Mouse (Mus musculus): ENCODE results near the gene Rab5if. TPM values are rescaled to one million over a fixed set of nuclear protein-coding genes. Genes with fewer than 3 reads are reported as not detected.

Rab5if gene
- total and polyA plus RNA-seq, 3 experiments = 226 to 315 (median 263) TPM

GRCm38 (mm10) chr2:156834336-156834735, 28.6 kb upstream of the Rab5if start:
- H3K27ac ChIP-seq (ENCODE audit: control insufficient read depth, low read depth, low read length) = no peak overlapping the region
- no peak for TF ChIP-seq TAL1 (IDR thresholded peaks at IDR 0.05; ENCODE audit: low read length)
- no peak for TF ChIP-seq NRF1 (IDR thresholded peaks at IDR 0.05; ENCODE audit: insufficient read depth, low read depth, low read length, poor library complexity, severe bottlenecking)
- no peak for TF ChIP-seq CTCF (IDR thresholded peaks at IDR 0.05 in 2 of 3, conservative IDR thresholded peaks at IDR 0.05 in 1 of 3; ENCODE audit: control insufficient read depth in 1 of 3, insufficient read depth in 1 of 3, low read depth in 2 of 3, low read length in 3 of 3, poor library complexity in 1 of 3, severe bottlenecking in 1 of 3)
- no peak for TF ChIP-seq TCF12 (IDR thresholded peaks at IDR 0.05; ENCODE audit: low read depth, low read length)
- TF ChIP-seq ETS1 (IDR thresholded peaks at IDR 0.05; ENCODE audit: low read depth, low read length) = no peak
- H3K9me3 ChIP-seq (replicated peaks; ENCODE audit: insufficient read depth, low read length) = no peaks in the 10 kb centered on the region; the same call in 1 of the 2 replicates
- peaks cover 0 to 2% of the 10 kb centered on the region in 2 experiments; a peak in 1 of 4 replicates for H3K4me1 ChIP-seq (ENCODE audit: control insufficient read depth in 1 of 2, insufficient read depth in 2 of 2, low read length in 2 of 2)
- H3K4me3 ChIP-seq (ENCODE audit: control insufficient read depth in 1 of 2, insufficient read depth in 1 of 2, low read depth in 2 of 2, low read length in 2 of 2) = no peak overlapping the region
- no peaks in the 10 kb centered on the region for H3K36me3 ChIP-seq (ENCODE audit: control insufficient read depth in 1 of 2, insufficient read depth in 2 of 2, low read length in 2 of 2)
- H3K27me3 ChIP-seq (ENCODE audit: control insufficient read depth in 1 of 2, insufficient read depth in 2 of 2, low read length in 2 of 2) = no peaks in the 10 kb centered on the region; a peak in 1 of 4 replicates
- H3K9ac ChIP-seq (ENCODE audit: control insufficient read depth, low read depth, low read length, poor library complexity, severe bottlenecking) = no peak overlapping the region
- 0 out of 2 replicates have a peak, but pooled peaks cover under 1% of the 10 kb centered on the region for H3K79me2 ChIP-seq (ENCODE audit: control insufficient read depth, insufficient read depth, low read length, poor library complexity)
- no peak for DNase-seq (ENCODE audit: low read depth, low spot score)

GRCm38 (mm10) chr2:156838839-156839238, 24.1 kb upstream of the Rab5if start:
- TF ChIP-seq USF2 (IDR thresholded peaks at IDR 0.05; ENCODE audit: borderline replicate concordance in 1 of 2, insufficient read depth in 1 of 2, low read depth in 1 of 2, low read length in 2 of 2) (no peak), HCFC1 (IDR thresholded peaks at IDR 0.05; ENCODE audit: low read depth, low read length) (no peak), JUND (IDR thresholded peaks at IDR 0.05; ENCODE audit: low read depth, low read length) (no peak), MAFK (IDR thresholded peaks at IDR 0.05; ENCODE audit: borderline replicate concordance, low read depth, low read length) (no peak), CHD1 (IDR thresholded peaks at IDR 0.05; ENCODE audit: low read depth, low read length) (no peak), MAZ (IDR thresholded peaks at IDR 0.05; ENCODE audit: low read depth, low read length) (no peak), MEF2A (IDR thresholded peaks at IDR 0.05; ENCODE audit: extremely low read depth, insufficient replicate concordance, low read depth, low read length, poor library complexity, severe bottlenecking) (no peak), POLR2AphosphoS2 (IDR thresholded peaks at IDR 0.05; ENCODE audit: low read length) (no peak), BHLHE40 (IDR thresholded peaks at IDR 0.05; ENCODE audit: borderline replicate concordance, low read depth, low read length) (no peak), KAT2A (conservative IDR thresholded peaks at IDR 0.05; ENCODE audit: low read depth, low read length) (no peak), MYB (IDR thresholded peaks at IDR 0.05; ENCODE audit: low read depth, low read length) (no peak), MAX (IDR thresholded peaks at IDR 0.05; ENCODE audit: low read length) (no peak), SIN3A (IDR thresholded peaks at IDR 0.05; ENCODE audit: low read length) (no peak), ZNF384 (IDR thresholded peaks at IDR 0.05; ENCODE audit: low read depth, low read length) (no peak), ZKSCAN1 (IDR thresholded peaks at IDR 0.05; ENCODE audit: low read depth, low read length) (no peak), E2F4 (IDR thresholded peaks at IDR 0.05; ENCODE audit: borderline replicate concordance, low read depth, low read length) (no peak)

More at GRCm38 (mm10) chr2:156838839-156839238, 24.1 kb upstream of the Rab5if start:
- H3K27me3 ChIP-seq (ENCODE audit: control insufficient read depth in 1 of 2, insufficient read depth in 2 of 2, low read length in 2 of 2) = no peaks in the 10 kb centered on the region
- H3K4me1 ChIP-seq (ENCODE audit: control insufficient read depth in 1 of 2, insufficient read depth in 2 of 2, low read length in 2 of 2) = peaks cover 3 to 10% of the 10 kb centered on the region in 2 experiments; a peak in 3 of 4 replicates
- no peak overlapping the region for H3K4me3 ChIP-seq (ENCODE audit: control insufficient read depth in 1 of 2, insufficient read depth in 1 of 2, low read depth in 2 of 2, low read length in 2 of 2)
- no peak overlapping the region; the same call in 1 of the 2 replicates for H3K9ac ChIP-seq (ENCODE audit: control insufficient read depth, low read depth, low read length, poor library complexity, severe bottlenecking)
- H3K79me2 ChIP-seq (ENCODE audit: control insufficient read depth, insufficient read depth, low read length, poor library complexity) = peaks cover 32% of the 10 kb centered on the region
- H3K36me3 ChIP-seq (ENCODE audit: control insufficient read depth in 1 of 2, insufficient read depth in 2 of 2, low read length in 2 of 2) = peaks cover 0 to 7% of the 10 kb centered on the region in 2 experiments; a peak in 2 of 4 replicates
- no peak for DNase-seq (ENCODE audit: low read depth, low spot score)
- H3K9me3 ChIP-seq (replicated peaks; ENCODE audit: insufficient read depth, low read length) = no peaks in the 10 kb centered on the region
- no peak overlapping the region for H3K27ac ChIP-seq (ENCODE audit: control insufficient read depth, low read depth, low read length)

Data from MEL (cell line).